Mouse (Mus musculus): ENCODE data around the gene Scnn1g.

Scnn1g gene

DNA sequence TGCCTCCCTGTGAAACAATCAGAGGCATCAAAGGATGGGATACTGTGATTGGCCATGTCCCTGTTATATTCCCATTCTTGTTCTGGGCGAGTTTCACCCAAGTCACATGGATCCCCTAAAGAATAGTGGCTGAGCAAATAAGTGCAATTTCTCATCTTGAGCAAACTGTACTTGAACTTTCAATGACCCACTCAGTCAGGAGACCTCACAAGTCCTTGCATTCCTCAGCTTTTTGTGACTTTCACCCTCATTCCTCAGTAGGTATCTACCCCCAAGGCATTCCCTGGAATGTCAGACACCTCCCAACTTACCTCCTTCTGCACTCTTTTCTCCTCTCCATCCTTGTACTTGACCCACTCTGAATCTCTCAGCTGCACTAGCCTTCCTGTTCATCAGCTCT lies 44.3 kb downstream of the Scnn1g start:
- no peak for DNase-seq (ENCODE audit: low spot score)

GRCm38 (mm10) chr7:121778980-121779379 lies 44.7 kb downstream of the Scnn1g start:
- DNase-seq (ENCODE audit: low spot score) = no peak

DNA sequence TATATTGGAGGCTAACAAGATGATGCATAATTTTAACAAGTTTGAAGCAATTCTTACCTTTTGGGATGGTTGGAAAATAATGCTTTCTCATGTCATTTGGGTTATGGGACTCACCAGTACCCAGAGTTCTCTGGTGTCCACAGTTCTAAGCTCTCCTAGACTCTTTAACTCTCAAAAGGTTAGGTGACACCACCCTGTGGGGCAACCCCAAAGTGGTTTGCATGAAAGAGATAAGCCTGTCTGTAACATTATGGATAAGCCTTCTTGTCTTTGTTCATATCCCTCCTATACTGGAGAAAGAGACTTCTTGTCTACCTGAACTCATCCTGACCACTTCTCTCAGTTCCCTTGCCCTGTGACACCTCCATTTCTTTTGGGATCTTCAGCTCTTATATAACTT lies 45.1 kb downstream of the Scnn1g start:
- no peak for DNase-seq (ENCODE audit: low spot score)

DNA sequence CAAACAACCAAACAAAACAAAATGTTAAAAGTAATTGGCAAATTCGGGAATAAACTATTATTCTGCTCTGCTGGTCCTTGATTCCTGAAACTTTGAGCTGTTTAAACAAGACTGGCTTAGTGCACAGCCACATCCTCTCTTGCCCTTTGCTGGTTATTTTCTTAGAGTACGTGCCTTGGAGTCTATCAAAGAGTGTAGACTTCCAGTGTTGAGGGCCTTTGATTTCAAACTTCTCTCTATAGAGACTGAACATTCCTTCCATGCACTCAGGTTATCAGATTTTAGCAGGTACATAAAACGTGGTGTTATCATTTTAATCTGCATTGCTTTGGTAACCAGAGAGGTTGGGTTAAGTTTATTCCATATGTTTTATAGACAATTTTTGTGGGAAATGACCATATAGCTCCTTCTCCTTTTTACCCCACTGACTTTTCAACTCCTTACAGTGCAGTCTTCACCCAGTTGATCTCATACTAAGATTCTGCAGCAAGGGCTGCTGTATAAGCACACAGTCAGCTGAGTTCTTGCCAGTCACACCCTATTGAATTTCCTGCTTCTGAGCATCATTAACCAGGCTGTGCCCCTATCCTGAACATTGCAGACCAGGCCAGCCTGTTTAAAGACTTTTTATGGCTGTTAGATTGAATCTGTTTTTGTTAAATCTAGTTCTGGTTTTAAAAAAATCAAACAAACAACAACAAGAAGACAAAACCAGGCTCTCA lies 48.1 kb downstream of the Scnn1g start:
- DNase-seq (ENCODE audit: low spot score) = no peak

DNA sequence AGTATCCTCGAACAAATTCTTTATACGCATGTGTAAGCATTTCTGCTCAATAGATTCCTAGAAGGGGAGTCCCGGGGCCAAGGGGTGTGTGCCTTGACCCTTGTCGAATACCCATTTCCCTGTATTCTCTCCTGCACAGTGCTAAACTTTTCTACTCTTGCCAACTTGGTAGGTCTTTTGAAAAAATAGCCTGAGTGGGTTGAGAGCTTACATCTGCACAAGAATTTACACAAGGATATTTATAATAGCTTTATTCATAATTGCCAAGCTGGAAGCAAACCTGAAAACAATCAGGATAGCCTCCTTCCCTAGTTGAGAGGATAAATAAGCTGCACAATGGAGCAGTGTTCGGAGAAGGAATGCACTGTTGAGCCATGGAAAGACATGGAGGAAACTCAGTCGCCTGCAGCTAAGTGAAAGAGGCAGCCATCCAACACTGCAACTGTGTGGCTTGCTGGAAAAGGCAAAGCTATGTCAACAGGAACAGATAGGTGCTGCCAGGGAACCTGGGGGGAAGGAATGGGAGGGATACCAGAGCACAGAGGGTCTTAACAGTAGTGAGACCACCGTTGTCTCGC lies 51.5 kb downstream of the Scnn1g start:
- DNase-seq (ENCODE audit: low spot score) = no peak

DNA sequence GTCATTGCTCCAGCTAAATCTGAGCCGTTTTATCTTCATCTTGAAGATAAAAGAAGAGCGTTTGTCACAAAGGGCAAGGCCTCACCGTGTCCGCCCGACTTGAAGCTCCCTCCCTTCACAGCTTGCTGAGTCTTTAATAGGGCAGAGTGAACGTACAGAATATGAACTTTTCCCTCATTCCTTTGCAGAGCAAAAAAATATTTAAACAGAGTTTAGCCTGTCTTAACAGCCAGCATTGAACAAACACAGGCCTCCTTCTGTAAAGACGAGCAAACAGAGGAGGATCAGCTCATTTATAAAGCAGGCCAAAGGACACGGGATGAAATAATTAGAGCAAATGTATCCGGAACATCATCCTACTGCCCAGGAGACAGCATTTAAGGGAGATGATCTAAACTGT lies 63.5 kb downstream of the Scnn1g start:
- no peak for DNase-seq (ENCODE audit: low spot score)

- DNase-seq (ENCODE audit: low spot score) = no peak
Observed at GRCm38 (mm10) chr7:121802471-121802870, 68.2 kb downstream of the Scnn1g start.

GRCm38 (mm10) chr7:121803011-121803410 lies 68.7 kb downstream of the Scnn1g start:
- DNase-seq (ENCODE audit: low spot score) = no peak

DNA sequence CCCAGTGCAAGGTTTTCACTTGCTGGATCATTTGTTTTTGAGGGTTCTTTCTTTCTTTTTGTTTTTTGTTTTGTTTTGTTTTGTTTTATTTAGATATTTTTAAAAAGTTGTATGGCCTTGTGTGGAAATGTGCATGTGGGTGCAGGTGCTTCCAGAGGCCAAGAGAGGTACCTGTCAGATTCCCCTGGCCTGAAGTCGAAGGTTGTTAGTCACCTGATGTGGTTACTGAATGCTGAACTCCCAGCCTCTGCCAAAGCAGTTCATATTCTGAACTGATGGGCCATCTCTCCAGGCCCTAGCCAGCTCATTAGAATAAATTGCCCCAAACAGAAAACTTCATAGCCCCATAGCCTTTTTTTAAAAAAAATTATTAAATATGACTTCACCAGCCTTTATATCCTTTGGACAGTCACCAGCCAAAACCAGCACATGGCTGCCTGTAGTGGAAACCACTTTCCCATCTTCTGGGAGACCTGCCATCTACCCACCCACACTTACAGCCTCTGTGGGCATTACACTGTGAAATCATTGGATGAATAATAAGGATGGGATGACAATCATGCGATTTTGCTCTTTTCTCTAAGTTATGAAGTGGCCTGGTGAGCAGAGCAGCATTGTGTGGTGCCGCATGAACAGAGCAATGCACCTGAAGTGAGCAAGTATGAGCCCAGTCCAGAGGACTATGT lies 71.7 kb downstream of the Scnn1g start:
- no peak for DNase-seq (ENCODE audit: low spot score)

DNA sequence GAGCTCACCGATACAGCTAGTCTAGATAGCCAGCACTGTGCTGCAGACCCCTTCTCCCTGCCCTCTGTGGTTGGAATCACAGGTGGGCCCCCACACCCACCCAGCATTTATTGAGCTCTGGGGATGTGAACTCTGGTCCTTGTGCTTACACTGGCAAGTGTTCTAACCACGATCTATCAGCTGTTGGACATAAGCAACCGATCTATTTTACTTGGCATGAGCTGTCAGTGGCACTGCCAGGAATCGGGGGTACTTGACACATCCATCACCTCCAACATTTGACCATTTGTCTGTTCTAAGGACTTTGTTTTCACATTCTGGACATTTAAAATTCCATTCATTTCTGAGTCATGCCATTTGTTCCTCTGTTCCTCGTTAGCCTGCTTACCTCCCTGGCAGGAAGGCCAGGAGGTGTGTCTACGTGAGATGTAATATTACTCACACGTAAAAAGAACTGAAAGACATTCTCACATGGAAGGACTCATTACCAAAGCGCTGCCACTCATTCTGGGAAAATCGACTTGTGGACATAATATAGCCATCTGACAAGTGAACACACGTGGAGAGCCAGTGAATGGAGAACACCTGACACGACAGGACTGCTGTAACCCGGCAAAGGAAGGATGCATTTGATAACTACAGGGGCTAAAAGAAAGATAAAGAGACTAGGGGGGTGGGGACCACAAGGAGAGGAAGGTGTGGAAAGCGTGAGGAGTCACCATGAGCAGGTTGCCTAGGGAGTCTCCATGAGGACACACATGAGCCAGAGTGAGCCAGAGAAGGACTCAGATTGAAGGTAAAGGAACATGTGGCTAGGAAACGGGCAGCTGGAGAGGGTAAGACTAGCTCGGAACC lies 73.7 kb downstream of the Scnn1g start:
- DNase-seq (ENCODE audit: low spot score) = no peak

All from retina, embryonic 14.5 days (tissue).